Comparison of ENCODE assay signal across 7 mouse cellular contexts in the genomic region with DNA sequence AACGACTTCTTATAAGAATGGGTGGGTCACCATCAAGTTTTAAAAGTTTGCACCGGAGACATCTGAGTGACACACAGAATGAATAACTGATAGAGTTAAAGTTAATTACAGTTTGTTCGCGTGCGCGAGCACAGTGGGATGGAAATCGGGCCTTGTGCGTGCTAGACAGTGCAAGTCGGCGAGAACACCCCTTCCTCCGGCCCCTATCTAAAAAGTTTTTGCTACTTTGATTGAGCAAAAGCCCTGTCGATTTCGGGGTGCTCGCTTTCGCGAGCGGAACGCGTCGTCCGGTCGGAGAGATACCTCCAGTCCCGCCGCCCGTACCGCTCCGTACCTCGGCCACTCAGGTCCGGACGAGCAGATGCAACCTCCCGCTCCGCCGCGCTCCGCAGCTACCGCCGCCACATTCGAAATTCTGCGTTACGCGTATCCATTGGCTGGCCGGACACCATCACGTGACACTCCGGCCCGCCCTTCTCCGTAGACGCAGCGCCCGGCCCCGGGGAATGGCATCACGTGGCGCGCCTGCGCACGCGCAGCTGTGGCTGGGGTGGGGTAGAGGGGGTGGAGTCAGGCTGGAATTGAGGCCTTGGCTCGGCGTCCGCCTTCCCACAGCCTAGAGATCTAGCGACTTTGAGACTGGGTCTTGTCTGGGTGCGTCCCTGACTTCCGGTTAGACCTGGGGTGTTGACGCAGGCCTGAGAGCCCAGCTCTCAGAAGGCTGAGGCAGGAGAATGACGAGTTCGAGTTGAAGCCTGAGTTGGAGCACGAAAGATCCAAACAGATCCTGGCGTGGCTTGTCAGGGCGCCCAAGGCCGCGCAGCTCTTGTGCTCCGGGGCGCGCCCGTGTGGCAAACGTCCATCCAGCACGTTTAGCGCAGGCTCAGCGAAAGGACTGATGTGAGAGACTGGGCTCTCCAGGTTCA. TPM values are rescaled to one million over a fixed set of nuclear protein-coding genes. Genes with fewer than 3 reads are reported as not detected.
DNase-seq lines count a peak whose midpoint lies in the region; ATAC-seq lines count a peak whose summit lies in the region.

A gene (minus strand): TSS at position 457 of the 926 bp plus-strand sequence.

- H3K4me3 ChIP-seq in intestine, embryonic 15.5 days (replicated peaks), result peak within 1 kb of the TSS; percentile 66
- peak within 1 kb of the TSS; percentile 68 for H3K4me3 ChIP-seq in midbrain, embryonic 10.5 days

- peak within 1 kb of the TSS; percentile 97 for H3K27ac ChIP-seq in intestine, embryonic 15.5 days
- peak within 1 kb of the TSS; percentile 96 for H3K27ac ChIP-seq in midbrain, embryonic 10.5 days (replicated peaks)

- H3K9ac ChIP-seq in intestine, embryonic 15.5 days, result peak within 1 kb of the TSS; percentile 71

- 0 out of 2 replicates have a peak, but pooled peaks cover 5% of the 10 kb centered on the region for H3K4me1 ChIP-seq in intestine, embryonic 15.5 days (replicated peaks)
- peaks cover 26% of the 10 kb centered on the region for H3K4me1 ChIP-seq in midbrain, embryonic 10.5 days

- under 1% methylated on average over 78 of the region's 78 CpGs for WGBS in intestine, embryonic 15.5 days
- WGBS in midbrain, embryonic 10.5 days, result under 1% methylated on average over 78 of the region's 78 CpGs

- H3K4me2 ChIP-seq in intestine, embryonic 15.5 days (replicated peaks), result peak within 1 kb of the TSS; percentile 78

- no peaks in the 10 kb centered on the region for H3K9me3 ChIP-seq in intestine, embryonic 15.5 days
- no peaks in the 10 kb centered on the region for H3K9me3 ChIP-seq in midbrain, embryonic 10.5 days (replicated peaks)

- intact Hi-C loops in gastrocnemius, postnatal 36 days (cut with DNase I), result no loop called here
- intact Hi-C loops in left cerebral cortex, postnatal 25 days (cut with DNase I), result no loop called here

- H3K36me3 ChIP-seq in intestine, embryonic 15.5 days, result peaks cover 4% of the 10 kb centered on the region; the same call in 1 of the 2 replicates
- H3K36me3 ChIP-seq in midbrain, embryonic 10.5 days, result peaks cover 34% of the 10 kb centered on the region

- ATAC-seq in intestine, embryonic 15.5 days, result peak; percentile 99

- peak; percentile 98 for DNase-seq in adrenal gland, adult 2 months
- DNase-seq in embryo, embryonic 11.5 days (ENCODE audit: low read depth, low spot score), result peak; percentile 98
- peak; percentile 95 to 96 for DNase-seq in gastrocnemius, postnatal 36 days
- DNase-seq in left cerebral cortex, postnatal 25 days (ENCODE audit: low spot score in 2 of 2), result peak; percentile 94 to 97
- peak; percentile 99 for DNase-seq in midbrain, embryonic 10.5 days (ENCODE audit: low spot score)
- peak; percentile 97 for DNase-seq in right cerebral cortex, postnatal 4 days

- H3K27me3 ChIP-seq in intestine, embryonic 15.5 days (replicated peaks), result no peaks in the 10 kb centered on the region
- no peaks in the 10 kb centered on the region for H3K27me3 ChIP-seq in midbrain, embryonic 10.5 days (ENCODE audit: low read depth, poor library complexity, severe bottlenecking)

RNA-seq across cellular contexts. Expression of the gene that starts here (rescaled TPM):
- 1 to 10 TPM in 1 of 2 experiments, under 1 TPM in 1; 0.35 to 1.1 TPM for total RNA-seq in adrenal gland, adult 2 months (2021)
- polyA plus RNA-seq in adrenal gland, adult 2 months (2012; rRNA removed), result not detected in 2 replicates
- under 1 TPM; 0.10 to 0.20 TPM for total RNA-seq in gastrocnemius, postnatal 36 days (2021)
- 27.8 and 36.0 TPM in 2 replicates for polyA plus RNA-seq in intestine, embryonic 15.5 days (2015; fragmentation: Nextera tagmentation; extraction: Ambion mirVana)
- under 1 TPM; 0.14 to 0.44 TPM for total RNA-seq in left cerebral cortex, postnatal 25 days (2021)
- polyA plus RNA-seq in midbrain, embryonic 10.5 days (2016; fragmentation: Nextera tagmentation; extraction: Ambion mirVana), result 45.7 and 49.5 TPM in 2 replicates

Comparison
In these comparisons a context has a peak if more than half of its experiments do, and no peak if none do; other contexts are left out.
1. Peak in every context shown above with its lines: DNase-seq, ATAC-seq, H3K4me3 ChIP-seq and H3K27ac ChIP-seq.
2. RNA of the gene that starts here (polyA plus RNA-seq): 45.7 to 49.5 TPM in midbrain, embryonic 10.5 days and 27.8 to 36.0 TPM in intestine, embryonic 15.5 days; not detected in adrenal gland, adult 2 months; every median in the first group is over 10 times any median in the second.
3. Peak in DNase-seq in gastrocnemius, postnatal 36 days; RNA of the gene not detected or under 1 TPM.
4. Peak in DNase-seq in left cerebral cortex, postnatal 25 days; RNA of the gene not detected or under 1 TPM.